Mouse (Mus musculus): ENCODE results near the gene Tomm40. TPM values are rescaled to one million over a fixed set of nuclear protein-coding genes. Genes with fewer than 3 reads are reported as not detected.
A peak's percentile ranks its signal among the peaks of the same experiment; 100 is the strongest.

Tomm40 gene
- total RNA-seq, 1 experiment = 342 TPM

GRCm38 (mm10) chr7:19738771-19739170, 23.5 kb upstream of the Tomm40 start:
- no peak overlapping the region for H3K27ac ChIP-seq (ENCODE audit: insufficient read depth, low read depth, low read length, poor library complexity, severe bottlenecking)
- no peak for TF ChIP-seq CHD2 (IDR thresholded peaks at IDR 0.05; ENCODE audit: low read depth, low read length)
- TF ChIP-seq MAFK (IDR thresholded peaks at IDR 0.05; ENCODE audit: insufficient read depth, low read depth, low read length) = no peak

GRCm38 (mm10) chr7:19736389-19737057, 21.3 kb upstream of the Tomm40 start:
- H3K4me3 ChIP-seq (ENCODE audit: insufficient read depth in 1 of 2, low read depth in 1 of 2, low read length in 2 of 2, poor library complexity in 1 of 2, severe bottlenecking in 1 of 2) = no peak overlapping the region
- TF ChIP-seq ZNF384 (IDR thresholded peaks at IDR 0.05; ENCODE audit: low read depth, low read length) = no peak
- no peak for TF ChIP-seq HCFC1 (IDR thresholded peaks at IDR 0.05; ENCODE audit: borderline replicate concordance, insufficient read depth, low read length)
- no peak for TF ChIP-seq ZC3H11A (IDR thresholded peaks at IDR 0.05; ENCODE audit: borderline replicate concordance, low read depth, low read length)
- no peak for TF ChIP-seq MAFK (IDR thresholded peaks at IDR 0.05; ENCODE audit: insufficient read depth, low read depth, low read length)
- TF ChIP-seq CHD2 (IDR thresholded peaks at IDR 0.05; ENCODE audit: low read depth, low read length) = no peak
- in situ Hi-C loops (cut with MboI; ENCODE audit: low sequenced_read_pairs in 2 of 2, unreplicated experiment in 2 of 2) = no loop called here
- H3K27ac ChIP-seq (ENCODE audit: insufficient read depth, low read depth, low read length, poor library complexity, severe bottlenecking) = peak overlapping the region; percentile 8; the same call in 1 of the 2 replicates
- peaks cover 71% of the 10 kb centered on the region for H3K36me3 ChIP-seq (ENCODE audit: control insufficient read depth, insufficient read depth, low read length, poor library complexity, severe bottlenecking)
- peaks cover 2 to 25% of the 10 kb centered on the region in 2 experiments; a peak in 3 of 4 replicates for H3K4me1 ChIP-seq (ENCODE audit: control insufficient read depth in 2 of 2, insufficient read depth in 2 of 2, low read length in 2 of 2, poor library complexity in 1 of 2)
- H3K9me3 ChIP-seq (ENCODE audit: control insufficient read depth, insufficient read depth, low read depth, low read length) = no peaks in the 10 kb centered on the region
- no peak for DNase-seq (ENCODE audit: low read depth, low spot score)
- no peak overlapping the region for H3K9ac ChIP-seq (ENCODE audit: insufficient read depth, low read depth, low read length, poor library complexity, severe bottlenecking)

More at GRCm38 (mm10) chr7:19738771-19739170, 23.5 kb upstream of the Tomm40 start:
- Histone ChIP-seq H3K4me1 (ENCODE audit: control insufficient read depth in 2 of 2, insufficient read depth in 2 of 2, low read length in 2 of 2, poor library complexity in 1 of 2) (peaks cover 4 to 19% of the 10 kb centered on the region in 2 experiments), H3K4me3 (ENCODE audit: insufficient read depth in 1 of 2, low read depth in 1 of 2, low read length in 2 of 2, poor library complexity in 1 of 2, severe bottlenecking in 1 of 2) (no peak overlapping the region), H3K36me3 (ENCODE audit: control insufficient read depth, insufficient read depth, low read length, poor library complexity, severe bottlenecking) (peaks cover 58% of the 10 kb centered on the region), H3K9ac (ENCODE audit: insufficient read depth, low read depth, low read length, poor library complexity, severe bottlenecking) (no peak overlapping the region), H3K9me3 (ENCODE audit: control insufficient read depth, insufficient read depth, low read depth, low read length) (no peaks in the 10 kb centered on the region)
- no peak for DNase-seq (ENCODE audit: low read depth, low spot score)
- in situ Hi-C loops (cut with MboI; ENCODE audit: low sequenced_read_pairs in 2 of 2, unreplicated experiment in 2 of 2) = no loop called here

GRCm38 (mm10) chr7:19734178-19734666, 19.0 kb upstream of the Tomm40 start:
- Histone ChIP-seq H3K9me3 (ENCODE audit: control insufficient read depth, insufficient read depth, low read depth, low read length) (no peaks in the 10 kb centered on the region), H3K4me1 (ENCODE audit: control insufficient read depth in 2 of 2, insufficient read depth in 2 of 2, low read length in 2 of 2, poor library complexity in 1 of 2) (peaks cover 0 to 13% of the 10 kb centered on the region in 2 experiments; a peak in 2 of 4 replicates), H3K36me3 (ENCODE audit: control insufficient read depth, insufficient read depth, low read length, poor library complexity, severe bottlenecking) (peaks cover 86% of the 10 kb centered on the region), H3K4me3 (ENCODE audit: insufficient read depth in 1 of 2, low read depth in 1 of 2, low read length in 2 of 2, poor library complexity in 1 of 2, severe bottlenecking in 1 of 2) (no peak overlapping the region), H3K27ac (ENCODE audit: insufficient read depth, low read depth, low read length, poor library complexity, severe bottlenecking) (no peak overlapping the region), H3K9ac (ENCODE audit: insufficient read depth, low read depth, low read length, poor library complexity, severe bottlenecking) (no peak overlapping the region)
- DNase-seq (ENCODE audit: low read depth, low spot score) = no peak
- TF ChIP-seq ZNF384 (IDR thresholded peaks at IDR 0.05; ENCODE audit: low read depth, low read length) (no peak), ZC3H11A (IDR thresholded peaks at IDR 0.05; ENCODE audit: borderline replicate concordance, low read depth, low read length) (no peak), CHD2 (IDR thresholded peaks at IDR 0.05; ENCODE audit: low read depth, low read length) (no peak), MAFK (IDR thresholded peaks at IDR 0.05; ENCODE audit: insufficient read depth, low read depth, low read length) (no peak), HCFC1 (IDR thresholded peaks at IDR 0.05; ENCODE audit: borderline replicate concordance, insufficient read depth, low read length) (no peak)
- in situ Hi-C loops (cut with MboI; ENCODE audit: low sequenced_read_pairs in 2 of 2, unreplicated experiment in 2 of 2) = no loop called here

GRCm38 (mm10) chr7:19726541-19726940, 11.3 kb upstream of the Tomm40 start:
- Histone ChIP-seq H3K4me3 (ENCODE audit: insufficient read depth in 1 of 2, low read depth in 1 of 2, low read length in 2 of 2, poor library complexity in 1 of 2, severe bottlenecking in 1 of 2) (no peak overlapping the region), H3K9ac (ENCODE audit: insufficient read depth, low read depth, low read length, poor library complexity, severe bottlenecking) (no peak overlapping the region), H3K27ac (ENCODE audit: insufficient read depth, low read depth, low read length, poor library complexity, severe bottlenecking) (no peak overlapping the region), H3K36me3 (ENCODE audit: control insufficient read depth, insufficient read depth, low read length, poor library complexity, severe bottlenecking) (peaks cover 72% of the 10 kb centered on the region), H3K4me1 (ENCODE audit: control insufficient read depth in 2 of 2, insufficient read depth in 2 of 2, low read length in 2 of 2, poor library complexity in 1 of 2) (peaks cover 0 to 20% of the 10 kb centered on the region in 2 experiments; a peak in 1 of 4 replicates), H3K9me3 (ENCODE audit: control insufficient read depth, insufficient read depth, low read depth, low read length) (no peaks in the 10 kb centered on the region)
- in situ Hi-C loops (cut with MboI; ENCODE audit: low sequenced_read_pairs in 2 of 2, unreplicated experiment in 2 of 2) = no loop called here
- TF ChIP-seq HCFC1 (IDR thresholded peaks at IDR 0.05; ENCODE audit: borderline replicate concordance, insufficient read depth, low read length) (no peak), CHD2 (IDR thresholded peaks at IDR 0.05; ENCODE audit: low read depth, low read length) (no peak), MAFK (IDR thresholded peaks at IDR 0.05; ENCODE audit: insufficient read depth, low read depth, low read length) (no peak), ZNF384 (IDR thresholded peaks at IDR 0.05; ENCODE audit: low read depth, low read length) (no peak), ZC3H11A (IDR thresholded peaks at IDR 0.05; ENCODE audit: borderline replicate concordance, low read depth, low read length) (no peak)
- DNase-seq (ENCODE audit: low read depth, low spot score) = no peak
